Mouse (Mus musculus) liver, adult (tissue): ENCODE data around the gene Ado.

Experiments
- GATA4 ChIP-seq: IDR thresholded peaks from 2 replicates; pipeline ENCODE4 v1.6.1; 2014; ENCODE audit warnings: mild to moderate bottlenecking, low read length; ENCODE audit not compliant: insufficient replicate concordance

The Ado gene

DNA sequence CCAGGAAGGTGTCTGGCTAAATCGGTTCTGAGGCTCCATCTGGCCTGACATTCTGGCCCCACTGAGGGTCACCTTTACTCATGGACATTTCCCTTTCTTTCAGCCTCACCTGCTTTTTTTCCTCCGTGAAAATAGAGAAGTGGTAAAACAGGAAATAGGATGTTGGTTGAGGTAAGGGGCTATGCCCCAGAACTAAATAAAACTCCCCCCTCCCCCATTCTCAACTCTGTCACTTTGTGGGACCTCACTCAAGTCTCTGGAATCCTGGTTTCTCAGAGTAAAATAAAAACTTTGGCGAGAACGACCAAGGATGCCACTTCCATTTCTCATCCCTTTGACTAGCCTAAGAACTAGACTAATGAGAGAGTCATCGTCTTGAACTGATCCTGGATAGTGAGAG, 44.7 kb downstream of the Ado start:
- no peak for TF ChIP-seq GATA4

DNA sequence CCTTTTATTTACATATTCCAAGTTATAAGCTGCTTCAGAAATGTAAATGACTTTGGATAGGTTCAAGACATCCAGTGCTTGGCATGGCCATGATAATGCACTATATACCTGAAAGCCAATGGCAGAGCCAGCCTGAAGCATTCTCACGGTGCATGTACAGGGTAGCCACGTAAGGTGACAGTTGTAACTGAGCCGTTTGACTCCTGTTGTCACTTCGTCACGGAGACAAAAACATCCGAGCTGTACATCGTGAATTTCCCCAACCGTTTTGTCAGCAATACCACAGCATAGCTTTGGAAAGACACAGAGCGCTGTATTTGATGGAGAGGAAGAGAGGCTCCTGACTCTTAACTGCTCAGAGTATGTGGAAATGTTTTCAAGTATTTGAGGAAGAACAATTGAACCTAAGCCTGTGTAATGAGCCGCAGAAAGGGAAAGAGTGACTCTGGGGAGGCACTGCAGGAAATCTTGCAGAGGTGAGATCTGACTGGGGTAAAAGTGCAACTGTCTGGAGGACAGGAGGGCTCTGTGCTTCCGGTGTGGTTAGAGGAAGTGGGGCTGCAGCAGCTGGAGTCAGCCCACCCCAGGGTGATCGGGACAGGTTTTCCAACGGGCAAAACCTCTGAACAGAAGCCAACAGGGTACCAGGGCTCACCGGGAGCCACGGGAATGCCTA, 45.3 kb downstream of the Ado start:
- no peak for TF ChIP-seq GATA4

DNA sequence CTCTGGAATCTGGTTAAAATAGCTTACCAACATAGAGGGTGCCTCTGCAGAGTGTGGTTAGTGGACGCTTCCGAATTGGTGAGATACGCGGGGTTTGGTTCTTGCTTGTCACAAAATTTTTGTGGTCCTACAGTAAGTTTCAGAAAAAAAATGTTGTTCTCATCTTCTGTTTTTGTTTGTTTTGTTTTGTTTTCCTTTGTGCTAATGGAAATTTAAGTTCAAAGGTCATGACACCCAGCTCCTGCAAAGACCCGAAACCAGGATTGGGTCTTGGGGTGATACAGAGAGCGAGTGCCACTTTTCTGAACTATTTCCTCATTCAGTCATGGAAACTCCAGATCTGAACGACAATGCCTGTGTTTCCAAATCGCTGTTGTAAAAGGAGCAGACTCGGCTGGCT, 50.8 kb downstream of the Ado start:
- no peak for TF ChIP-seq GATA4

DNA sequence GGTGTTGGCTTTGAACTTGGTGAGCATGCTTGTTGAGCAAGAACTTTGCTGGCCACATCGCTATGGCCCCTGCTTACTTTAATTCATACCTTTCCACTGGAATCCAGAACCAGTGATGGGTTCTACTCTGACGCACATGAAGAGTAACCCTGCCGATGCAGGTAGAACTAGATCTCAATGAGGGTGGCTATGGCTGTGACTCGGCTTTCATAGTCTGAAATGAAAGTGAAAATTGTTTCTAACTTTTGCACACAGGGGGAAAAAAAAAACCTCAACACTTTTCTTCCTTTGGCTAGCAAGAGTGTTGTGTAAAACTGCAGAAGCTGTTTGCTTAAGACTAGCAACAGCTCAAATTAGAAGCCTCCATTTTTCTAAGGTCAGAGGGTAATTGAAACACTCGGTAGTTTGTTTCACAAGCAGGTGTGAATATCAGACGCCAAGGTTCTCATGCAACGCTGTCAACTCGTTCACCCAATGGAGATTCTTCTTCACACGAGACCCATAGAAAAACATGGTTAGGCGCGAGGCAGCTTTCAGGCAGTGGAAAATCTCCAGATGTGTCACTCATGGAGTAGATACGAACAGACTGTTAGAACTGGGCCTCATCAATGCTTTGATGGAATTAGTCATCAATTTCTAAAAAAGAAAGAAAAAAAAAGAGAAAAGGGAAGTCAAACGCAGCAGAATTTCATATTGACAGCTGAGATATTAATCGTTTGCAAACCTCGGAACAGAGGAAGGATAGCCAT, 51.4 kb downstream of the Ado start:
- TF ChIP-seq GATA4: no peak
